Mouse (Mus musculus) heart, adult 8-10 months (tissue): ENCODE results near the gene Tpk1. TPM values are rescaled to one million over a fixed set of nuclear protein-coding genes. Genes with fewer than 3 reads are reported as not detected.
A peak's percentile ranks its signal among the peaks of the same experiment; 100 is the strongest.

Experiments used
- DNase-seq: peaks from one replicate; pipeline ENCODE4 v3.0.0; 2022; ENCODE audit warnings: low spot score
- total RNA-seq, 4 experiments: library from RNA; stranded (reverse); gene quantifications; 2 replicates each; pipeline ENCODE4 v1.2.4; 2022

Tpk1 gene
- total RNA-seq, 4 experiments from 2014 or later: 1.2 to 4.0 (median 2.4) TPM

GRCm38 (mm10) chr6:43442191-43442590 is 223.9 kb downstream of the Tpk1 start:
- no peak for DNase-seq

- no peak for DNase-seq
Observed at GRCm38 (mm10) chr6:43435987-43436541, 230.0 kb downstream of the Tpk1 start.

- no peak for DNase-seq
Observed at GRCm38 (mm10) chr6:43434365-43434764, 231.7 kb downstream of the Tpk1 start.

- DNase-seq: no peak
Observed at GRCm38 (mm10) chr6:43424978-43425377, 241.1 kb downstream of the Tpk1 start.

- peak; percentile 16 for DNase-seq
Observed at GRCm38 (mm10) chr6:43420358-43420979, 245.6 kb downstream of the Tpk1 start.

GRCm38 (mm10) chr6:43408949-43409348 is 257.1 kb downstream of the Tpk1 start:
- peak; percentile 40 for DNase-seq

- peak; percentile 44 for DNase-seq
Observed at GRCm38 (mm10) chr6:43403076-43403475, 263.0 kb downstream of the Tpk1 start.

GRCm38 (mm10) chr6:43402219-43402997 is 263.7 kb downstream of the Tpk1 start:
- DNase-seq: no peak

- no peak for DNase-seq
Observed at GRCm38 (mm10) chr6:43396426-43396825, 269.7 kb downstream of the Tpk1 start.

- no peak for DNase-seq
Observed at GRCm38 (mm10) chr6:43395538-43395937, 270.5 kb downstream of the Tpk1 start.

- no peak for DNase-seq
Observed at GRCm38 (mm10) chr6:43391358-43391757, 274.7 kb downstream of the Tpk1 start.

- no peak for DNase-seq
Observed at GRCm38 (mm10) chr6:43387273-43387672, 278.8 kb downstream of the Tpk1 start.

- no peak for DNase-seq
Observed at GRCm38 (mm10) chr6:43384841-43385240, 281.2 kb downstream of the Tpk1 start.

GRCm38 (mm10) chr6:43384304-43384703 is 281.8 kb downstream of the Tpk1 start:
- no peak for DNase-seq

- no peak for DNase-seq
Observed at GRCm38 (mm10) chr6:43382750-43383149, 283.3 kb downstream of the Tpk1 start.

GRCm38 (mm10) chr6:43382284-43382683 is 283.8 kb downstream of the Tpk1 start:
- no peak for DNase-seq

GRCm38 (mm10) chr6:43373206-43373605 is 292.9 kb downstream of the Tpk1 start:
- no peak for DNase-seq

GRCm38 (mm10) chr6:43367434-43367945 is 298.6 kb downstream of the Tpk1 start:
- no peak for DNase-seq

- no peak for DNase-seq
Observed at GRCm38 (mm10) chr6:43366952-43367351, 299.1 kb downstream of the Tpk1 start.

GRCm38 (mm10) chr6:43363917-43364316 is 302.2 kb downstream of the Tpk1 start:
- DNase-seq: no peak

- no peak for DNase-seq
Observed at GRCm38 (mm10) chr6:43363291-43363820, 302.7 kb downstream of the Tpk1 start.

GRCm38 (mm10) chr6:43361248-43361647 is 304.8 kb downstream of the Tpk1 start:
- DNase-seq: no peak
